Mouse (Mus musculus) A20 (cell line): ENCODE data around the gene Adora1.

Experiments
- DNase-seq: peaks from one replicate; pipeline ENCODE4 v3.0.0-alpha.2; 2011; ENCODE audit warnings: low read depth, low spot score

The Adora1 gene

GRCm38 (mm10) chr1:134154655-134155054 lies 80.6 kb downstream of the Adora1 start:
- peak; percentile 21 for DNase-seq

GRCm38 (mm10) chr1:134154121-134154520 lies 81.1 kb downstream of the Adora1 start:
- DNase-seq: no peak

DNA sequence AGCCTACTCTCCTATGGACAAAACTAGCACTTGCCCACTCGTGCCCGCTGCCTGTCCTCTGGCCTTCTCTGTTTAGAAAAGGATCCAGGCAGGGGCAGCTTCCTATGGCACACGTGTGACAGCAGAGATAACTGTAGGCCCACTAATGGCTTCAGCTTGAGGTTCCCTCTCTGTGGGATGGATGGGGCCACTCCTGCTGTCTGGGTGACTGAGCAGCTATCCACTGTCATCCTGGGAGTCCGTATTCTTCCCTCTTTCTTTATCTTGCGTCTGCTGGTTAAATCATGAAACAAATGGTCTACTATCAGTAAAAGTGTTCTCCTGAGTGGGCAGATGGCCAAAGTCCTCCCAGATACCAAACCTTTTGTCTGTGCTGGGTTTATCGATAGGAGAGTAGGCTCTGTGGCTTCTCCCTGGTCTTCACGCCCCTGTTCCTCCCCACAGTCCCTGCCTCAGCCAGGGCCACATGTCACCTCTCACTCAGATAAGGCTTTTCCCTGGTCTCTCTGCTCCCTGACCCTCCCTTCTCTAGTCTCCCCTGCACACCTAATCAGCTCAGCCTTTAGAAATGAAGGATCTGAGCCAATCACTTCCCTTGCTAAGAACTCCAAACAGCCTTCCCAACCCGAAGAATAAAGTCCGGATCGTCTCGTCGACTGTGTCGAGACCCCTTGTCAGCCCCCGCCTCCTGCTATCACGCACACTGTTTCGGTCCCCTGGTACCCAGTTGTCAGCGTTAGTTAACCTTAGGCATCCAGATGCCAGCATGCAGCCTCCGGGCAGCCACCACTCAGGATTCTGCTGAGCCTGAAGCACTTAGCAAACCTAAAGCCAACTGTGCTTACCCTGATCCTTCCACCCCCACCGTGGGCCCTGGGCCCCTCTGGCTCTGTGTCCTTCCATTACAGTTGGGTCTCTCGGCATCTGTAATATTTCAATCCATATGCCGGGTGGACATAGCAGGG lies 82.3 kb downstream of the Adora1 start:
- no peak for DNase-seq

GRCm38 (mm10) chr1:134151655-134152412 lies 83.4 kb downstream of the Adora1 start:
- peak; percentile 74 for DNase-seq

DNA sequence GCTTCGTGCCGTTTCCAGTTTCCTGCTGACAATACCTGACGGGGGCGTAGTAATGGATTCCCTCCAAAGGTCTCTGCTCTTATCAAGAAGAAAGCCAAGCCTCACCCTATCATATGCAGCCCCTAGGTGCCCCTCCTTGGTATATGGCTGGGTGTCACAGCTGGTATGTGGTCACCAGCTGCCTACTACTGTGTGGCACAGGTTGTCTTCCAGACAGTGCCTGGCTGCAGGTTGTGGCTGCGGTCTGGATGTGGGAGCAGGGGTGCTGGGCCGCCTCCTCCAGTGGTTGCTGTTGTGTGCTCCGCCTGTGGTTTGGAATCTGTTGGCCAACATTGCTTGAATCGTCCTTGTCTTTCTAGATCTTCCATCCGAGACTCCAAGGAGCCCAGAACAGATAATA lies 84.5 kb downstream of the Adora1 start:
- DNase-seq: no peak

- DNase-seq: no peak
These were observed 85.2 kb downstream of the Adora1 start for GRCm38 (mm10) chr1:134150076-134150475.
